Mouse (Mus musculus) T-helper 2 cell (primary cell): ENCODE data around the gene Gnb1l.

Source experiments
- in situ Hi-C: fragments of 300-600 bp; cut with MboI, MseI; formaldehyde crosslinking; loops from one replicate; pipeline ENCODE4 v1.15.1; 2025; ENCODE audit warnings: high pct_unique_total_duplicates

The Gnb1l gene

DNA sequence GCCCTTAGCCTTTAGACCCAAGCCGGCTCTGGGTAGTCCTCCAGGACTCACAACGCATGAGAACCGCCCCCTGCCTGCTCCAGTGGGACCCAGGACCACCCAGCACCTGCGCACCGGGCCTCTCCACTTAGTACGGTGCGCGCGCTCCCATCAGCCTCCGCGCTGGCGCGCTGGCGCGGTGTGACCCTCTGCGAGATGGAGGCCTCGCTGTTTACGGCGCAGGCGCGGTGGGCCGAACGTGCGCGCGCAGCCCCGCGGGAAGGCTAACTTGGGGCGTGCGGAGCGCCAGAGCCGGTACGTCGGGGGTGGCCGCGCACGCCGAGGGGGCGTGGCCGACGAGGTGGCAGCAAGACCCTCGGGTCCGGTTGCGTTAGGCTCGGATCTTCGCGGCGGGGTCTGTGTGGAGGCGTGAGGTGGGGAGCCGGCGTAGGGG lies at the start of gene Gnb1l, which contains the start of gene Rtl10:
Gene Gnb1l (plus strand): TSS at position 156 of the 433 bp plus-strand sequence.
Gene Rtl10 (plus strand): TSS at position 344 of the 433 bp plus-strand sequence.
- in situ Hi-C loops, result loop anchor here (5.0 kb wide), 1 partner anchor 46 kb away; no protein-coding TSS in a partner anchor

GRCm38 (mm10) chr16:18449005-18449404 lies 49.5 kb upstream of the Gnb1l start:
- in situ Hi-C loops, result no loop called here

GRCm38 (mm10) chr16:18451486-18452181 lies 46.9 kb upstream of the Gnb1l start:
- in situ Hi-C loops, result loop anchor here (5.0 kb wide), 1 partner anchor 46 kb away; the partner anchor contains the start of genes Gnb1l and Rtl10

DNA sequence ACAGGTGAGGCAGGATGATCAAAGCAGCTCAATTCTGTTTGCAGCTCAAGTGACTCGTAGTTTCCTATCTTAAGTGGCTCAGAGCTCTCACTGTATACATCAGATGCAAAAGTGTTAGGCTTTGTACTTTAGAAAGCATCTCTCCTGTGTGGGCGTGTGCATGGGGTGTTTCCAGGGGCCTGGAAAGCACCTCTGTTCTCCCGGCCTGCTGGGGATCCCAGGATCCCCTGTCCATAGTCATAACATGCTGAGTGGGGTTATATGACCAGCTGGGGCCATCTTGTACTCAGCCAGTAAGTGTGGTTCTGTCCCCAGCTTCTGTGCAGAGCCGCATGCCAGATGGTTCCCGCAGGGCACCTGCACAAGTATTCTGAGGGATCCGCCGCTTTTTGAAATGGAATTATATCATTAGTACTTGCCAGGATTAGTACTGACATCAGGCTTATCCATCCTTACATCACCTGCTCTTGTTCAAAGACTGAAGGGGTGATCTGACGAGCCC lies 46.1 kb upstream of the Gnb1l start:
- in situ Hi-C loops, result loop anchor here (5.0 kb wide), 1 partner anchor 45 kb away; the partner anchor contains the start of genes Gnb1l and Rtl10

GRCm38 (mm10) chr16:18453846-18454245 lies 44.7 kb upstream of the Gnb1l start:
- in situ Hi-C loops, result loop anchor here (5.0 kb wide), 1 partner anchor 43 kb away; the partner anchor contains the start of genes Gnb1l and Rtl10

GRCm38 (mm10) chr16:18455407-18455806 lies 43.1 kb upstream of the Gnb1l start:
- in situ Hi-C loops, result no loop called here

DNA sequence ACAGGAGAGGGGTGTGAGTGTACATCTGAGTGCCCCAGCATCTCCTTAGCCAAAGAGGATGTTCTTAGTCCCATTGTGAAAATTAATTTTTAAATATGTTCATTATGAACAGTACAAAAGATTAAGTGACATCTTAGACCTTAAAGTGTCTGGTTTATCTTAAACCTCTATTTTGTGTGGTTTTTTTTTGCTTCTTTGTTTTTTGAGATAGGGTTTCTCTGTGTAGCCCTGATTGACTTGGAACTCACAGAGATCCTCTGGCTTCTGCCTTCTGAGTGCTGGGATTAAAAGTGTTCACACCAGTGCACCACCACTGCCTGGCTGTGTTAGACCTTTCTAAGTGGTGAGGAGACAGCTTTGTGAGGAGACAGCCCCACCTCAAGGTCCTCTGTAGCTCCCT lies 39.9 kb upstream of the Gnb1l start:
- in situ Hi-C loops, result no loop called here

- in situ Hi-C loops, result no loop called here
Measured at GRCm38 (mm10) chr16:18459335-18459954, 39.1 kb upstream of the Gnb1l start.

DNA sequence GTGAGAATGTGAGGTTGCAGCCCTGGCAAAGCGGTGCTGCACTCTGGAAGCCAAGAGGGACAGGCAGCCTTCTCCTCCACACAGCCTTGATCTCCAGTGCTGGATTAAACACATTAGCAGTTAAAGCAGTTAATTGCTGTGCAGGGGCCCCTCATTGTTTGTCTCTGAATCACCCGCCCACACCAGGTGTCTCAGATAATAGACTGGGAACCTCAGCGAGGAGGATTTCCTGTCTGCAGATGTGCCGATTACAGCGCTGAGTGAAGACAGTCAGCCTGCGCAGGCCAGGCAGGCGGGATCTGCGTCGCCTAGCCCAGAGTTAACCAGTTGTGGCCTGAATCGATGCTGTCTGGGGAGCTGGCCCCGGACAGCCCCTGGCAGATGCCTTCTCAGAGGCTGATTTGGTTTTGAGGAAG lies 38.5 kb upstream of the Gnb1l start:
- in situ Hi-C loops, result no loop called here

DNA sequence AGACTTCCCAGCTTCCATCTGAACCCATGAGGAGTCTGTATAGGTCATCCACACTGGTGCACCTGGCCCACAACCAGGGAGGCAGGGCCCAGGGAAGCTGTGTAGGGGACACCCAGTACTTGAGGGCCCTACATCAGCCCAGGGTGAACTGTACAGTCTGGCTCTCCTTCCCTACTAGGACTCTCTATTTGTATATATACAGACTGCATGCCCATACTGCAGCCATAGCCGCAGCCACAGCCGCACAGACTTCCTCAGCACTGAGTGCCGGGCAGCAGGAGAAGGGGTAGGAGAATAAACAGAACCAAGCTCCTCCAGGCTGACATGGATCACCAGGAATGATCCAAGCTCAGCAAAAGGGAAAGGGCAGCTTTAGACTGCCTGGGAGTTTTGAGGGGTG lies 37.7 kb upstream of the Gnb1l start:
- in situ Hi-C loops, result no loop called here

GRCm38 (mm10) chr16:18462031-18462430 lies 36.5 kb upstream of the Gnb1l start:
- in situ Hi-C loops, result no loop called here

- in situ Hi-C loops, result no loop called here
Measured at GRCm38 (mm10) chr16:18462598-18462997, 35.9 kb upstream of the Gnb1l start.

DNA sequence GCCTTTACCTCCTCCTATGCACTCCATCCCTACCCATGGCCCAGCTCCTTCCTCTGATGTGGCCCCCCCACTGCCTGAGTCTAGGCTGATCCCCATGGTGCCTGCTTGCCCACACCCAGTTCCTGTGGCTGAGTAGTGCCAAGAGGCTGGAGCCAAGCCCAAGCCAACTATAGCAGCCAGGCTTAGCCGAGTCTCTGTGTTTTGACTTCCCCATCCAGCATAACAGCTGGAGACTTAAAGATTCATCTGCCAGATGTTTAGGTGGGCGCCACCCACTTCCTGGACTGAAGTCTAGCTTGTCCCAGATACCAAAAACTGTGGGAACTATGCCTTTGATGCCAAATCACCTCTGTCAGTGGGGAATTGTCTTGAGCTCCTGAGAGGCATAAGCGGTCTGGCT lies 34.2 kb upstream of the Gnb1l start:
- in situ Hi-C loops, result no loop called here

- in situ Hi-C loops, result no loop called here
Measured at GRCm38 (mm10) chr16:18470829-18471228, 27.7 kb upstream of the Gnb1l start.

- in situ Hi-C loops, result no loop called here
Measured at GRCm38 (mm10) chr16:18471381-18471955, 27.0 kb upstream of the Gnb1l start.

DNA sequence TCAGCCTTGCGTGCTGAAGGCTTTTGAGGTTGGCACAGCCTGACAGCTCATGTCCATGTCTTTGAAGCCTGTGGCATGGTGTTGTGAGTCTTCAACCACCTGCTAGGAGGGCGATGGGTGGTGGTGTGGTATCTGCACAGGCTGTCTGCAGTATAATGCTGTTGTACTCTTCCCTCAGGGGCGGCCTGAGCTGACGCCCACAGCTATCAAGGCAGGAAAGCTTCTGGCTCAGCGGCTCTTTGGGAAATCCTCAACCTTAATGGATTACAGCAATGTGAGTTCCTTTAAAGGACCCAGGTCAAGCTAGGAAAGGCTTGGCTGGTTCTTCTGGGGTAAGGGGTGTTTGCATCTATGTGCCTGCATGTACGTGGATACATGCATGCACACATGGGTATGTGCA lies 26.5 kb upstream of the Gnb1l start:
- in situ Hi-C loops, result no loop called here

GRCm38 (mm10) chr16:18472416-18472815 lies 26.1 kb upstream of the Gnb1l start:
- in situ Hi-C loops, result no loop called here

GRCm38 (mm10) chr16:18472976-18473375 lies 25.5 kb upstream of the Gnb1l start:
- in situ Hi-C loops, result no loop called here

DNA sequence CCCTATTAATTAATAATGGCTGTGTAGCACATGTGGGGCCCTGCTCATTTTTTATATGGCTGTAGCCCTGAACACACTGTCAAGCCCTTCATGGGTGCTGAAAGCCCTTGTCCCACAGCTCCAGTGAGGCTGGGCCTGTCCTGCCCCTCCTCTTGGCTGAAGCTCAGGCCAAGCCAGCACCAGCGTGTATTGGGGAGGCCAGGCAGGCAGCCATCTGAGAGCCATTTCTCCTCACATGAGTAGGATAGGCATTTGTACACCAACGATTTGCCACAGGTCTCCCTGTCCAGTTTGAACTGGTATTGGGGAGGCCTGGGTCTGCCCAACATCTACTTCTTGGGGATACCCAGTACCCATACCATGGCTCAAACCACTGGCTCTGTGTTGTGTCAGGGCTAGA lies 24.5 kb upstream of the Gnb1l start:
- in situ Hi-C loops, result no loop called here

DNA sequence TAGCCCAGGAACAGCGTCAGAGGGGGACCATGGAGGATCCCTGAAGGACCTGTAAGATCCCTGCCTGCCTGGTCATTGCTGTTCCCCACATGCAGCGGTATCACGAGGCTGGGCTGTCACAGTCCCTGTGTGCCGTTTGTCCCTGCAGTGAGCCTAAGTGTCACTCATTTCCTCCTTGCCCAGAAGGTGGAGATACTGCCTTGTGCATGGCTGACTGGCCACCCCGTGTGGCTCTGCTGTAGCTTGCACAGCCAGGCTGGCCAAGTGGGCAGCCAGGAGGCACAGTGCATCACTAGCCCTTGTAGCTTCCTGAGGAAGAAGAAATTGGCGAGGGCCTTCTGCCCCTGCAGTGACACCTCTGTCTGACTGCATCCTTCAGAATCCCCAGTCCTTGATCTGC lies 20.5 kb upstream of the Gnb1l start:
- in situ Hi-C loops, result no loop called here

DNA sequence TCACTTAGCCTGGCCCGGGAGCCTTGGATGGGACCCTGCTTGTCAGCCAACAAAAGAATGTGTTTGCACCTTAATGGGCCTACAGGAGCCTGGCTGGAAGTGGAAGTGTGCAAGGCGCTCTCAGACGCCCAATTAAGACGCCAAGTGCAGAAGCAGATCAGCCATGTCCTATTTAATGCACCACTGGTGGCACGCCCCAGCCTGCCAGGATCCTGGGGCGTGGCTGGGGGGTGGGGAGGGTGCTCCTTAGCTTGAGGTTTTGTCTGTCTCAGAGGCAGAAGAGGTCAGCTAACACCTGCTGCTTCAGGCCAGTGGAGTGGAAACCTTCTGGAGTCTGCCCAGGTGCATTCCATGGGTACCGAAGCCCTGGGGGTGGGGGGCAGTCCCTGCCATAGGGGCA lies 18.8 kb upstream of the Gnb1l start:
- in situ Hi-C loops, result no loop called here

GRCm38 (mm10) chr16:18480933-18481485 lies 17.5 kb upstream of the Gnb1l start:
- in situ Hi-C loops, result no loop called here
